Mouse (Mus musculus): Measurements from ENCODE around the gene 0610030E20Rik. TPM values are rescaled to one million over a fixed set of nuclear protein-coding genes. Genes with fewer than 3 reads are reported as not detected.

The 0610030E20Rik gene
- total and polyA plus RNA-seq, 3 experiments = 29.7 to 71.0 (median 33.9) TPM

GRCm38 (mm10) chr6:72399967-72400366 lies 52.9 kb downstream of the 0610030E20Rik start:
- Histone ChIP-seq H3K9me3 (replicated peaks) (no peaks in the 10 kb centered on the region), H3K4me1 (ENCODE audit: insufficient read depth, low read depth, low read length) (peaks cover 48% of the 10 kb centered on the region), H3K36me3 (replicated peaks) (peaks cover 38% of the 10 kb centered on the region), H3K27me3 (ENCODE audit: insufficient read depth, low read length) (no peaks in the 10 kb centered on the region), H3K4me3 (ENCODE audit: low read depth, low read length) (no peak overlapping the region)
- TF ChIP-seq CTCF (IDR thresholded peaks at IDR 0.05; ENCODE audit: low read depth, low read length) (no peak), TAL1 (conservative IDR thresholded peaks at IDR 0.05; ENCODE audit: low read depth, low read length) (no peak), POLR2AphosphoS5 (IDR thresholded peaks at IDR 0.05; ENCODE audit: insufficient replicate concordance, low read depth, low read length) (no peak), GATA2 (IDR thresholded peaks at IDR 0.05; ENCODE audit: borderline replicate concordance, low read depth, low read length) (no peak), GATA1 (IDR thresholded peaks at IDR 0.05; ENCODE audit: borderline replicate concordance, low read length) (no peak)
- DNase-seq (ENCODE audit: low spot score) = no peak
- ATAC-seq (ENCODE audit: extremely low read depth, insufficient number of reproducible peaks, low FRiP score, poor library complexity, severe bottlenecking) = no peak

- no peak for DNase-seq (ENCODE audit: low spot score)
- TF ChIP-seq TAL1 (conservative IDR thresholded peaks at IDR 0.05; ENCODE audit: low read depth, low read length) = no peak
- peak; percentile 70 for TF ChIP-seq CTCF (IDR thresholded peaks at IDR 0.05; ENCODE audit: low read depth, low read length)
- TF ChIP-seq POLR2AphosphoS5 (IDR thresholded peaks at IDR 0.05; ENCODE audit: insufficient replicate concordance, low read depth, low read length) = no peak
- no peak for TF ChIP-seq GATA1 (IDR thresholded peaks at IDR 0.05; ENCODE audit: borderline replicate concordance, low read length)
- no peak for TF ChIP-seq GATA2 (IDR thresholded peaks at IDR 0.05; ENCODE audit: borderline replicate concordance, low read depth, low read length)
- peaks cover 45% of the 10 kb centered on the region for H3K4me1 ChIP-seq (ENCODE audit: insufficient read depth, low read depth, low read length)
These were observed 54.8 kb downstream of the 0610030E20Rik start for GRCm38 (mm10) chr6:72401875-72402274.

More at GRCm38 (mm10) chr6:72401875-72402274, 54.8 kb downstream of the 0610030E20Rik start:
- H3K27me3 ChIP-seq (ENCODE audit: insufficient read depth, low read length) = no peaks in the 10 kb centered on the region
- no peaks in the 10 kb centered on the region for H3K9me3 ChIP-seq (replicated peaks)
- H3K36me3 ChIP-seq (replicated peaks) = peaks cover 31% of the 10 kb centered on the region
- no peak overlapping the region for H3K4me3 ChIP-seq (ENCODE audit: low read depth, low read length)
- no peak for ATAC-seq (ENCODE audit: extremely low read depth, insufficient number of reproducible peaks, low FRiP score, poor library complexity, severe bottlenecking)

Other genes with a start within 250 kb of the 0610030E20Rik start
- 95.2 and 107 TPM in 2 replicates for gene St3gal5, start 249.7 kb upstream of the 0610030E20Rik start, total RNA-seq (2014; fragmentation: Nextera tagmentation)
- gene St3gal5, start 249.7 kb upstream of the 0610030E20Rik start, total RNA-seq (2017) = 46.8 and 51.0 TPM in 2 replicates
- 62.8 and 70.0 TPM in 2 replicates for gene St3gal5, start 249.7 kb upstream of the 0610030E20Rik start, polyA plus RNA-seq (2012)
- gene Atoh8, start 111.7 kb upstream of the 0610030E20Rik start, total RNA-seq (2014; fragmentation: Nextera tagmentation) = not detected in 2 replicates
- gene Atoh8, start 111.7 kb upstream of the 0610030E20Rik start, total RNA-seq (2017) = not detected in 2 replicates
- gene Atoh8, start 111.7 kb upstream of the 0610030E20Rik start, polyA plus RNA-seq (2012) = 0.03 TPM in 1 of 2 replicates, not detected in the other
- gene Sftpb, start 42.7 kb upstream of the 0610030E20Rik start, total RNA-seq (2014; fragmentation: Nextera tagmentation) = not detected in 2 replicates
- not detected in 2 replicates for gene Sftpb, start 42.7 kb upstream of the 0610030E20Rik start, total RNA-seq (2017)
- not detected in 2 replicates for gene Sftpb, start 42.7 kb upstream of the 0610030E20Rik start, polyA plus RNA-seq (2012)
- gene Usp39, start 2.1 kb upstream of the 0610030E20Rik start, total RNA-seq (2014; fragmentation: Nextera tagmentation) = 99.6 and 100 TPM in 2 replicates
- gene Usp39, start 2.1 kb upstream of the 0610030E20Rik start, total RNA-seq (2017) = 116 and 119 TPM in 2 replicates
- 26.3 and 29.7 TPM in 2 replicates for gene Usp39, start 2.1 kb upstream of the 0610030E20Rik start, polyA plus RNA-seq (2012)
- 5.5 and 6.0 TPM in 2 replicates for gene Tmem150a, start 8.1 kb downstream of the 0610030E20Rik start, total RNA-seq (2014; fragmentation: Nextera tagmentation)
- 0.55 and 1.2 TPM in 2 replicates for gene Tmem150a, start 8.1 kb downstream of the 0610030E20Rik start, total RNA-seq (2017)
- 5.1 and 5.6 TPM in 2 replicates for gene Tmem150a, start 8.1 kb downstream of the 0610030E20Rik start, polyA plus RNA-seq (2012)
- 238 and 244 TPM in 2 replicates for gene Rnf181, start 19.6 kb downstream of the 0610030E20Rik start, total RNA-seq (2014; fragmentation: Nextera tagmentation)
- gene Rnf181, start 19.6 kb downstream of the 0610030E20Rik start, total RNA-seq (2017) = 153 and 179 TPM in 2 replicates
- 120 and 165 TPM in 2 replicates for gene Rnf181, start 19.6 kb downstream of the 0610030E20Rik start, polyA plus RNA-seq (2012)
- 187 and 244 TPM in 2 replicates for gene Vamp5, start 33.2 kb downstream of the 0610030E20Rik start, total RNA-seq (2014; fragmentation: Nextera tagmentation)
- gene Vamp5, start 33.2 kb downstream of the 0610030E20Rik start, total RNA-seq (2017) = 163 and 182 TPM in 2 replicates
- gene Vamp5, start 33.2 kb downstream of the 0610030E20Rik start, polyA plus RNA-seq (2012) = 133 and 183 TPM in 2 replicates
- gene Vamp8, start 43.4 kb downstream of the 0610030E20Rik start, total RNA-seq (2014; fragmentation: Nextera tagmentation) = 58.1 and 72.6 TPM in 2 replicates
- 516 and 572 TPM in 2 replicates for gene Vamp8, start 43.4 kb downstream of the 0610030E20Rik start, total RNA-seq (2017)
- gene Vamp8, start 43.4 kb downstream of the 0610030E20Rik start, polyA plus RNA-seq (2012) = 147 and 261 TPM in 2 replicates
- gene Ggcx, start 67.0 kb downstream of the 0610030E20Rik start, total RNA-seq (2014; fragmentation: Nextera tagmentation) = 25.9 and 27.8 TPM in 2 replicates
- gene Ggcx, start 67.0 kb downstream of the 0610030E20Rik start, total RNA-seq (2017) = 9.2 and 12.4 TPM in 2 replicates
- gene Ggcx, start 67.0 kb downstream of the 0610030E20Rik start, polyA plus RNA-seq (2012) = 6.5 and 6.7 TPM in 2 replicates
- 355 and 414 TPM in 2 replicates for gene Mat2a, start 92.2 kb downstream of the 0610030E20Rik start, total RNA-seq (2014; fragmentation: Nextera tagmentation)
- 275 and 294 TPM in 2 replicates for gene Mat2a, start 92.2 kb downstream of the 0610030E20Rik start, total RNA-seq (2017)
- 24.9 and 34.2 TPM in 2 replicates for gene Mat2a, start 92.2 kb downstream of the 0610030E20Rik start, polyA plus RNA-seq (2012)
- gene Sh2d6, start 174.4 kb downstream of the 0610030E20Rik start, total RNA-seq (2014; fragmentation: Nextera tagmentation) = not detected in 2 replicates
- 0.16 TPM in 1 of 2 replicates, not detected in the other for gene Sh2d6, start 174.4 kb downstream of the 0610030E20Rik start, total RNA-seq (2017)
- gene Sh2d6, start 174.4 kb downstream of the 0610030E20Rik start, polyA plus RNA-seq (2012) = not detected in 2 replicates
- 37.8 and 38.0 TPM in 2 replicates for gene Capg, start 197.1 kb downstream of the 0610030E20Rik start, total RNA-seq (2014; fragmentation: Nextera tagmentation)
- 113 and 150 TPM in 2 replicates for gene Capg, start 197.1 kb downstream of the 0610030E20Rik start, total RNA-seq (2017)
- 88.6 and 102 TPM in 2 replicates for gene Capg, start 197.1 kb downstream of the 0610030E20Rik start, polyA plus RNA-seq (2012)